Mouse (Mus musculus): Measurements from ENCODE around the gene Ptpn14.

DNA sequence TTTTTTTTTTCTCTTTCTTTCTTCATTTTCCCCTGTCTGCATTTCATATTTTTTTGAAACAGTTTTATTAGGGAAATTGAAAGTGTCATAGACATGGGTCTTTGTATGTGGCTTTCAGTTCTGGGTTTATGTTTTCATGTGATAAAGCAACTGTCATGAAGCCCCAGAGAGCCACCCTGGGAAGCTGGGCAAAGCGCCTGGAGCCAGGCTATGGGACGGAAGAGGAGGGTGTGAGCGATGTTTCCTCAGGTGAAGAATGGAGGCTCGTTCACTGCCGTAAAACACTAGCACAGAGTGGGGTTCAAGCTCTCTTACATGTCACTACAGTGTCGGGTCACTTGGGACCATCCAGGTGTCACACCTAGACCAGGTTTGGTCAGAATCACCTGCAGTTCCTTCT, 54.6 kb downstream of the Ptpn14 start:
- no peak for TF ChIP-seq POLR2A (IDR thresholded peaks at IDR 0.05; ENCODE audit: borderline replicate concordance, control insufficient read depth, low read depth, low read length)
- no peak for TF ChIP-seq CTCF (IDR thresholded peaks at IDR 0.05; ENCODE audit: control insufficient read depth, insufficient read depth, low read length)
